Mouse (Mus musculus): Measurements from ENCODE around the gene Etv3. TPM values are rescaled to one million over a fixed set of nuclear protein-coding genes. Genes with fewer than 3 reads are reported as not detected.

Etv3 gene
- polyA plus RNA-seq, 1 experiment from 2014 or later: 9.7 TPM

Other genes with a start within 250 kb of the Etv3 start
- 0.09 TPM in 1 of 2 replicates, not detected in the other for gene Cd5l, start 167.5 kb upstream of the Etv3 start, polyA plus RNA-seq (2014; fragmentation: Nextera tagmentation; extraction: Ambion mirVana)
- 0.20 and 0.54 TPM in 2 replicates for gene Fcrl1, start 149.0 kb upstream of the Etv3 start, polyA plus RNA-seq (2014; fragmentation: Nextera tagmentation; extraction: Ambion mirVana)
- gene Fcrl5, start 89.6 kb upstream of the Etv3 start, polyA plus RNA-seq (2014; fragmentation: Nextera tagmentation; extraction: Ambion mirVana): not detected in 2 replicates
- 11.0 and 21.9 TPM in 2 replicates for gene Arhgef11, start 92.2 kb downstream of the Etv3 start, polyA plus RNA-seq (2014; fragmentation: Nextera tagmentation; extraction: Ambion mirVana)
- 0.87 and 0.89 TPM in 2 replicates for gene Lrrc71, start 223.2 kb downstream of the Etv3 start, polyA plus RNA-seq (2014; fragmentation: Nextera tagmentation; extraction: Ambion mirVana)